Mouse (Mus musculus) midbrain, embryonic 11.5 days (tissue): ENCODE results near the gene Micu1. TPM values are rescaled to one million over a fixed set of nuclear protein-coding genes. Genes with fewer than 3 reads are reported as not detected.
"Not testable (repeated sequence)": the region's sequence is repeated elsewhere in the genome, so short reads cannot be mapped to it uniquely, and the experiment has no call there.

Experiments used
- ATAC-seq: fragments of 200-750 bp; cut with Nextera tagmentation; 2 replicates; pipeline ENCODE4 v1.8.0; 2017; ENCODE audit warnings: moderate TSS enrichment, moderate library complexity; ENCODE audit not compliant: low FRiP score
- DNase-seq: peaks from one replicate; pipeline ENCODE4 v3.0.0; 2015; ENCODE audit warnings: low spot score; ENCODE audit errors: missing footprints
- H3K27ac ChIP-seq: fragments of 300-500 bp; sonication (generic); 2 replicates; pipeline ENCODE4 v1.5.1; 2014; ENCODE audit warnings: low read depth, low read length
- H3K27me3 ChIP-seq: fragments of 300-500 bp; sonication (generic); 2 replicates; pipeline ENCODE4 v1.6.1; 2014; ENCODE audit warnings: mild to moderate bottlenecking, low read length, moderate library complexity, mixed read lengths; ENCODE audit not compliant: control insufficient read depth, insufficient read depth
- H3K36me3 ChIP-seq: fragments of 300-500 bp; sonication (generic); 2 replicates; pipeline ENCODE4 v1.6.1; 2014; ENCODE audit warnings: mild to moderate bottlenecking, low read length, moderate library complexity, mixed read lengths; ENCODE audit not compliant: control insufficient read depth, insufficient read depth
- H3K4me1 ChIP-seq: fragments of 300-500 bp; sonication (generic); 2 replicates; pipeline ENCODE4 v1.6.1; 2014; ENCODE audit warnings: low read length; ENCODE audit not compliant: control insufficient read depth, insufficient read depth
- H3K4me2 ChIP-seq: fragments of 300-500 bp; sonication (generic); 2 replicates; pipeline ENCODE4 v1.6.1; 2014; ENCODE audit warnings: mild to moderate bottlenecking, moderate library complexity
- H3K4me3 ChIP-seq: fragments of 300-500 bp; sonication (generic); 2 replicates; pipeline ENCODE4 v1.5.1; 2014; ENCODE audit warnings: low read depth, low read length
- H3K9ac ChIP-seq: fragments of 300-500 bp; sonication (generic); 2 replicates; pipeline ENCODE4 v1.6.1; 2014; ENCODE audit warnings: low read length
- H3K9me3 ChIP-seq: fragments of 300-500 bp; sonication (generic); 2 replicates; pipeline ENCODE4 v1.6.1; 2016; ENCODE audit warnings: low read length; ENCODE audit not compliant: control insufficient read depth
- WGBS: fragments of 180-500 bp; shearing (Covaris S2); extraction: QIAGEN DNeasy Blood & Tissue Kit; methylation state at CpG from one replicate; pipeline ENCODE4 v1.1.7; 2014; 5-methylcytosine and 5-hydroxymethylcytosine counted together
- polyA plus RNA-seq: library from polyadenylated mRNA; unstranded; fragments of >200 nt; fragmentation: Nextera tagmentation; extraction: Ambion mirVana; gene quantifications from 2 replicates; pipeline ENCODE4 v1.2.1, GENCODE M21; 2014

Gene Micu1
- polyA plus RNA-seq, 1 experiment from 2014 or later, result 57.0 TPM

GRCm38 (mm10) chr10:59872651-59873050 lies 170.4 kb downstream of the Micu1 start:
- DNase-seq, H3K4me3 ChIP-seq, H3K4me1 ChIP-seq, H3K27me3 ChIP-seq, H3K9ac ChIP-seq, H3K4me2 ChIP-seq, H3K9me3 ChIP-seq, H3K36me3 ChIP-seq, ATAC-seq, H3K27ac ChIP-seq: not testable (repeated sequence)
- WGBS, result 87% methylated on average over 4 of the region's 4 CpGs

DNA sequence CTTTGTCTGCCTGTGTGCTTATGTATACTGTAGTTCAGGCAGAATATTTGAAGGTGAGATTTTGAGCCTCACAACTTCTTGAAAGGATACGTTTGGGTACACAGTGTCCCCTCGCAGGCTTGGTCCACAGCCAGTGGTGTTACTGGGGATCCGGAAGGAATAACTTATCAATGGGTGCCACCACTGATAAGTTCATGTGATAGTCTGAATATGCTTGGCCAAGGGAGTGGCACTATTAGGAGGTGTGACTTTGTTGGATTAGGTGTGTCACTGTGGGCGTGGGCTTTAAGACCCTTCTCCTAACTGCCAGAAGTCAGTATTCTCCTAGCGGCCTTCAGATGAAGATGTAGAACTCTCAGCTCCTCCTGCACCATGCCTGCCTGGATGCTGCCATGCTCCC lies 170.9 kb downstream of the Micu1 start:
- H3K4me2 ChIP-seq, result no peak overlapping the region
- WGBS, result 89% methylated on average over 5 of the region's 5 CpGs
- no peak for ATAC-seq

DNA sequence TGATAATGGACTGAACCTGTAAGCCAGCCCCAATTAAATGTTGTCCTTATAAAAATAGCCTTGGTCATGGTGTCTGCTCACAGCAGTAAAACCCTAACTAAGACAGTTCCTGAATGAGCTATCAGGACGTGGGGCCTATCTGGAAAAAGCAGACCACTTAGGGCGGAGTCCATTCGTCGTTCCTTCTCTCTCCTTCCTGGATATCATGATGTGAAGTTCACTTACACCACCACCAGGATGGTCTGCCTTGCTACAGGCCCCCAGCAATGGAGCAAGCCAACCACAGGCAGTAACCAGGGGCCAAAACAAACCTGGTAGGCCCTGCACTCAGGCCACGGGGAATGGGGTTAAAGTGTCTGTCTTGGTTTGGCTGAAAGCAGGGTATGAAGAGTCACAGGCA lies 171.3 kb downstream of the Micu1 start:
- no peaks in the 10 kb centered on the region for H3K4me1 ChIP-seq
- H3K9ac ChIP-seq, result no peak overlapping the region
- no peaks in the 10 kb centered on the region for H3K9me3 ChIP-seq
- H3K4me2 ChIP-seq, result no peak overlapping the region
- H3K4me3 ChIP-seq, result no peak overlapping the region
- no peaks in the 10 kb centered on the region for H3K36me3 ChIP-seq
- no peak for DNase-seq
- no peaks in the 10 kb centered on the region for H3K27me3 ChIP-seq
- WGBS, result 85% methylated on average over 5 of the region's 5 CpGs
- H3K27ac ChIP-seq, result no peak overlapping the region
- ATAC-seq, result no peak

More for the DNA sequence above, 170.9 kb downstream of the Micu1 start:
- Histone ChIP-seq H3K36me3 (no peaks in the 10 kb centered on the region), H3K27me3 (no peaks in the 10 kb centered on the region), H3K27ac (no peak overlapping the region), H3K9me3 (no peaks in the 10 kb centered on the region), H3K9ac (no peak overlapping the region), H3K4me1 (no peaks in the 10 kb centered on the region), H3K4me3 (no peak overlapping the region)
- no peak for DNase-seq

- no peak overlapping the region for H3K27ac ChIP-seq
- H3K4me2 ChIP-seq, result no peak overlapping the region
- DNase-seq, result no peak
- H3K36me3 ChIP-seq, result no peaks in the 10 kb centered on the region
- ATAC-seq, result no peak
- no peaks in the 10 kb centered on the region for H3K9me3 ChIP-seq
- peaks cover under 1% of the 10 kb centered on the region; the same call in 1 of the 2 replicates for H3K4me1 ChIP-seq
- no peaks in the 10 kb centered on the region for H3K27me3 ChIP-seq
- no peak overlapping the region for H3K4me3 ChIP-seq
- WGBS, result 30% methylated on average over 1 of the region's 1 CpGs
- H3K9ac ChIP-seq, result no peak overlapping the region
Measured at GRCm38 (mm10) chr10:59875396-59875795, 173.1 kb downstream of the Micu1 start.

GRCm38 (mm10) chr10:59876698-59877097 lies 174.4 kb downstream of the Micu1 start:
- H3K4me1 ChIP-seq, H3K27me3 ChIP-seq, H3K36me3 ChIP-seq, H3K4me2 ChIP-seq, H3K9ac ChIP-seq, H3K4me3 ChIP-seq, H3K27ac ChIP-seq, ATAC-seq, DNase-seq, H3K9me3 ChIP-seq: not testable (repeated sequence)
- WGBS, result 97% methylated on average over 2 of the region's 4 CpGs

DNA sequence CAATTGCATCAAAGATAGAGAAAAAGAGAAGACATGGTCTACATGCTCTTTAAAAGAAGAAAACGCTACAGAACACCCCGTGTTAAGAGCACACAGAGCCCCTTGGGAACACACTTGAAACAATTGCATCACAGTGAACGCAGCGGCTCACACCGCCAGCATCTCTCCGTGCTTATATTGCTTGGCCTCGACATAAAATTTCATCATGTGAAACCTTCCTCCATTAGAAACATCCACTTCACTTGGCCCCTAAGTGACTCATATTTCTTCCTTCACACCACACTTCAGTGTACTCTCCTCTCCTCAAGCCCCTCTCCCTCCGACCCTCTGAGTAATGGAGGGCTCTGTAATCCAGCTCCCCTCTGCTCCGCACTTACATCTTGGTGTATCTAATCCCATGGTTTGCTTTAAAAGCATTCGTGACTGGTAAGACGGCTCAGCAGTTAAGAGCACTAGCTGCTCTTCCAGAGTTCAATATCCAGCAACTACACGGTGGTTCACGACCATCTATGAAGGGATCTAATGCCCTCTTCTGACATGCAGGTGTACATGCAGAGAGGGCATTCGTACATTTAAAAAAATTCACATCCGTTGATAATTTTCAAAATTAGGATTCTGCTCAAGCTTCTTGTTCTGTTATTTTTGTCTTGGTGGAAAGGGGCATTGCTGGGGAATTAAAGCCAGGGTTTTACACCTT lies 175.3 kb downstream of the Micu1 start:
- Histone ChIP-seq H3K4me3 (no peak overlapping the region), H3K4me2 (no peak overlapping the region), H3K9me3 (no peaks in the 10 kb centered on the region), H3K9ac (no peak overlapping the region), H3K36me3 (no peaks in the 10 kb centered on the region), H3K27ac (no peak overlapping the region), H3K4me1 (peaks cover 7% of the 10 kb centered on the region), H3K27me3 (no peaks in the 10 kb centered on the region)
- no peak for DNase-seq
- ATAC-seq, result no peak
- WGBS, result 76% methylated on average over 15 of the region's 15 CpGs

DNA sequence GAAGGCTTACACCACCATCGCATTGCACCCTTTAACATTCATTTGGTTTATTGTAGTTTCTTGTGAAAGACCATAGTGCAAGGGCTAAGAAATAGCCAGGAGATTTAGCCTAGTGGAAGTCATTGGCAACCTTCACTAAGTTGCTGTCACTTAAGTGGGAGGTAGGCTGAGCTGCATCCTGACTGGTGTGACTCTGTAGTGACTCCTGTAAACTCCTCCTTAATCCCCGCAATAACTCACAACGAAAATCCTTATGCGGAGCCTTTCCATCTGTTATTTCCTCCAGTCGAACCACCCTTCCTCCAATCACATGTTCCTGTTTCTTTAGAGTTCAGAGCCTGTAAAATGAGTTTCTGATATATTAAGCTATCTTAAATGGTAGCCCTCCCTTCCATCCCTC lies 176.5 kb downstream of the Micu1 start:
- Histone ChIP-seq H3K27ac (no peak overlapping the region), H3K9ac (peak overlapping the region; percentile 100), H3K4me2 (peak overlapping the region; percentile 85), H3K9me3 (no peaks in the 10 kb centered on the region), H3K27me3 (no peaks in the 10 kb centered on the region), H3K36me3 (no peaks in the 10 kb centered on the region), H3K4me3 (peak overlapping the region; percentile 91), H3K4me1 (peaks cover 7% of the 10 kb centered on the region)
- no peak for DNase-seq
- peak; percentile 4; the same call in 1 of the 2 replicates for ATAC-seq
- WGBS, result 21% methylated on average over 5 of the region's 5 CpGs

GRCm38 (mm10) chr10:59879255-59880028 lies 177.2 kb downstream of the Micu1 start, which contains the start of gene Dnajb12:
TSS of gene Dnajb12 (plus strand) at chr10:59879556.
- peak within 1 kb of the TSS; percentile 100 for H3K27ac ChIP-seq
- H3K9ac ChIP-seq, result peak within 1 kb of the TSS; percentile 100
- H3K27me3 ChIP-seq, result no peaks in the 10 kb centered on the region
- peak within 1 kb of the TSS; percentile 85 for H3K4me2 ChIP-seq
- under 1% methylated on average over 80 of the region's 80 CpGs for WGBS
- no peaks in the 10 kb centered on the region for H3K9me3 ChIP-seq
- no peaks in the 10 kb centered on the region for H3K36me3 ChIP-seq
- ATAC-seq (peak; percentile 94), DNase-seq (peak; percentile 99)
- H3K4me1 ChIP-seq, result peaks cover 7% of the 10 kb centered on the region
- H3K4me3 ChIP-seq, result peak within 1 kb of the TSS; percentile 91

- no peaks in the 10 kb centered on the region for H3K36me3 ChIP-seq
- no peaks in the 10 kb centered on the region for H3K9me3 ChIP-seq
- peaks cover 7% of the 10 kb centered on the region for H3K4me1 ChIP-seq
- peak overlapping the region; percentile 85 for H3K4me2 ChIP-seq
- peak overlapping the region; percentile 100 for H3K27ac ChIP-seq
- no peaks in the 10 kb centered on the region for H3K27me3 ChIP-seq
- no peak; the same call in 1 of the 2 replicates for ATAC-seq
- WGBS, result under 1% methylated on average over 13 of the region's 13 CpGs
- DNase-seq, result no peak
- peak overlapping the region; percentile 91 for H3K4me3 ChIP-seq
- H3K9ac ChIP-seq, result peak overlapping the region; percentile 100
Measured at GRCm38 (mm10) chr10:59880029-59880386, 177.7 kb downstream of the Micu1 start.
